Mouse (Mus musculus): Measurements from ENCODE around the gene Evx1. TPM values are rescaled to one million over a fixed set of nuclear protein-coding genes. Genes with fewer than 3 reads are reported as not detected.

Evx1 gene
- not detected in 4 replicates for total RNA-seq (2023)

DNA sequence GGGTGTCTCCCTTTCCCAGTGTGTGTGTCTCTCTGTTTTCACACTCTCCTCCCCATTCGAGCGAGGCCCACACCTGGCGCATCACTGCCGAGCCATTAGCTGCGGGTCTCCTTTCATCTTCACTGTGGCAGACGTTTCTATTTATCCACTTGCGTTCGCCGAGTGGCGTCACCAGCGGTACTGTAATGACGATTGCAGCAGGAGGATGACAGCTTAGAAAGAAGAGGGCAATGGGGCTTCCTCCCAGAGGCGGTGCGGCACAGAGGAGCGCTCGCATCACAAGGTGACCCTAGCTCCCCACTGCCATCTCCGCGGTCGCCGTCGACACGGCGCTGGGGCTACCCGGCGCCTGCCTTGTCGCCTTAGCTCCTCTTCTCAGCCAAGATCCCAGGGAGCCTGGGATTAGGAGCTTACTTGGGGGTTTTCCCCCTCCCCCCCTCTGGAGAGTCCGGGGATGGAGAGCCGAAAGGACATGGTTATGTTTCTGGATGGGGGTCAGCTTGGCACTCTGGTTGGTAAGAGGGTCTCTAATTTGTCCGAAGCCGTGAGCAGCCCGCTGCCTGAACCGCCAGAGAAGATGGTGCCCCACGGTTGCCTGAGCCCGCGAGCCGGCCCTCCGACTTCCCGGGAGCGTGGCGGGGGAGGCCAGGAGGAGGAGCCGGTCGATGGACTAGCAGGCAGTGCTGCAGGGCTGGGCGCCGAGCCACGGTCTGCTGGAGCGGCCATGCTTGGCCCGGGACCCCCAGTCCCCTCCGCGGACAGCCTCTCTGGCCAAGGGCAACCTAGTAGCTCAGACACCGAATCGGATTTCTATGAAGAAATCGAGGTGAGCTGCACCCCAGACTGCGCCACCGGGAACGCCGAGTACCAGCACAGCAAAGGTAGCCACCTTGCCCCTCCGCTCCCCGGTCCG is at the start of gene Evx1:
Gene Evx1 (plus strand): TSS at position 108 of the 913 bp plus-strand sequence.

Other genes with a start within 250 kb of the Evx1 start
- not detected in 4 replicates for gene Hoxa1, start 155.2 kb upstream of the Evx1 start, total RNA-seq (2023)
- not detected in 4 replicates for gene Hoxa2, start 148.7 kb upstream of the Evx1 start, total RNA-seq (2023)
- not detected in 4 replicates for gene 5730596B20Rik, start 136.0 kb upstream of the Evx1 start, total RNA-seq (2023)
- gene Hoxa4, start 121.7 kb upstream of the Evx1 start, total RNA-seq (2023): not detected in 4 replicates
- not detected in 4 replicates for gene Hoxa5, start 108.9 kb upstream of the Evx1 start, total RNA-seq (2023)
- gene Hoxa6, start 104.8 kb upstream of the Evx1 start, total RNA-seq (2023): not detected in 4 replicates
- 0.58 TPM in 1 of 4 replicates, not detected in the others for gene Hoxa3, start 100.2 kb upstream of the Evx1 start, total RNA-seq (2023)
- gene Gm28308, start 100.2 kb upstream of the Evx1 start, total RNA-seq (2023): not detected in 4 replicates
- not detected in 4 replicates for gene Hoxa7, start 91.6 kb upstream of the Evx1 start, total RNA-seq (2023)
- not detected in 4 replicates for gene Hoxa9, start 82.4 kb upstream of the Evx1 start, total RNA-seq (2023)
- gene Hoxa10, start 72.6 kb upstream of the Evx1 start, total RNA-seq (2023): not detected in 4 replicates
- not detected in 4 replicates for gene Hoxa11, start 67.7 kb upstream of the Evx1 start, total RNA-seq (2023)
- gene Hoxa13, start 52.6 kb upstream of the Evx1 start, total RNA-seq (2023): not detected in 4 replicates

Data from B cell, adult 62 days (primary cell).